Mouse (Mus musculus) stomach, postnatal 0 days (tissue): ENCODE measurements around the gene Ffar3.
"Not testable (repeated sequence)": the region's sequence is repeated elsewhere in the genome, so short reads cannot be mapped to it uniquely, and the experiment has no call there.

ENCODE experiments used
- CTCF ChIP-seq: IDR thresholded peaks from 2 replicates; pipeline ENCODE4 v1.5.1; 2016; ENCODE audit warnings: antibody characterized with exemption, low read depth, mild to moderate bottlenecking, moderate library complexity
- EP300 ChIP-seq: optimal IDR thresholded peaks from 2 replicates; pipeline ENCODE3; 2016; ENCODE audit warnings: antibody characterized with exemption

DNA sequence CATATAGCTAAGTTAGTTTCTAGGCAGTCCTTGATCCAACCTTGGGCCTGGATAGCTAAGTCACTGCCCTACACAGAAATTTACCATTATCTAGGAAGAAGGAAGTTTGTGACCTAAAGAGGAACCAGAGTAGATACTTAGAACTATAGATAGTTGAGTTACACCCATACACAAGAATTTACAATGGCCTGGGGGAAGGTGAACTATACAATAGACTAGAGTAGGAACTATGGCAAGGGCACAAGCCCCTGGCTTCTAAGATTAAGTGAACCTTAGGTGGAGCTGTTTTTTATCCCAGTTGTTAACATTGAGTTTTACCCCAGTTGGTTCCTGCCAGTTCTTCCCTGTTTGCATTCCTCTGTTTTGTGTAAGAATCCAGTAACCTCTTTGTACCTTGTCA, 27.1 kb downstream of the Ffar3 start:
- not testable (repeated sequence) for TF ChIP-seq EP300, CTCF
